Mouse (Mus musculus) ES-E14 (cell line): Measurements from ENCODE around the gene Olfr643.

Source experiments
- CHD2 ChIP-seq: IDR thresholded peaks from 2 replicates; pipeline ENCODE4 v1.6.1; 2014; ENCODE audit warnings: mild to moderate bottlenecking, low read depth, low read length, inconsistent platforms
- ZC3H11A ChIP-seq: IDR thresholded peaks from 2 replicates; pipeline ENCODE4 v1.6.1; 2012; ENCODE audit warnings: low read depth, mild to moderate bottlenecking, inconsistent platforms, low read length, borderline replicate concordance
- ZNF384 ChIP-seq: IDR thresholded peaks from 2 replicates; pipeline ENCODE4 v1.6.1; 2012; ENCODE audit warnings: low read depth, low read length, inconsistent platforms

DNA sequence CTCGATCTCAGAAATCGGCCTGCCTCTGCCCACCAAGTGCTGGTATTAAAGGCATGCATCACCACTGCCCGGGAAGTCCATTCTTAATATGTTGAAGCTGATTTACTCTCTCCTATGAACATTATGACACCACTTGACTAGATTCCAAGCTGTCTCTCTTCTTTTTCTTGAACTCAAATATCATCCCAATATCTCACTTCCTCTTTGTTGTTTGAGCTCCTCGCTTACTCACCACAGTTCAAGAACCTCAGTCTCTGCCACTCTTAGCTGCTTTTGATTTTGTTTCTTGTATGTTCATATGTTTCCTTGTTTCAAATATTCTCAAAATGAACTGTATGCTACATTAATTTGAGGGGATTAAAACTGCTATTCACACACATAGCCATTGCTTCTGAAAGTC is 86.5 kb downstream of the Olfr643 start:
- TF ChIP-seq ZNF384, result no peak
- no peak for TF ChIP-seq ZC3H11A
- no peak for TF ChIP-seq CHD2
